Mouse (Mus musculus): ENCODE data around the gene Lrmda.

Gene Lrmda

GRCm38 (mm10) chr14:22255458-22255857, 235.9 kb downstream of the Lrmda start:
- DNase-seq (ENCODE audit: low spot score in 2 of 2): no peak

GRCm38 (mm10) chr14:22256274-22256673, 236.8 kb downstream of the Lrmda start:
- no peak for DNase-seq (ENCODE audit: low spot score in 2 of 2)

- no peak for DNase-seq (ENCODE audit: low spot score in 2 of 2)
Measured at GRCm38 (mm10) chr14:22259376-22260032, 240.0 kb downstream of the Lrmda start.

GRCm38 (mm10) chr14:22260033-22260419, 240.5 kb downstream of the Lrmda start:
- no peak for DNase-seq (ENCODE audit: low spot score in 2 of 2)

GRCm38 (mm10) chr14:22265229-22265905, 245.9 kb downstream of the Lrmda start:
- no peak for DNase-seq (ENCODE audit: low spot score in 2 of 2)

GRCm38 (mm10) chr14:22269812-22270211, 250.3 kb downstream of the Lrmda start:
- DNase-seq (ENCODE audit: low spot score in 2 of 2): no peak

GRCm38 (mm10) chr14:22278053-22278452, 258.5 kb downstream of the Lrmda start:
- no peak for DNase-seq (ENCODE audit: low spot score in 2 of 2)

- DNase-seq (ENCODE audit: low spot score in 2 of 2): no peak
Measured at GRCm38 (mm10) chr14:22279591-22279990, 260.1 kb downstream of the Lrmda start.

GRCm38 (mm10) chr14:22281630-22282029, 262.1 kb downstream of the Lrmda start:
- no peak for DNase-seq (ENCODE audit: low spot score in 2 of 2)

GRCm38 (mm10) chr14:22282847-22283246, 263.3 kb downstream of the Lrmda start:
- DNase-seq (ENCODE audit: low spot score in 2 of 2): no peak

- DNase-seq (ENCODE audit: low spot score in 2 of 2): no peak
Measured at GRCm38 (mm10) chr14:22283722-22284121, 264.2 kb downstream of the Lrmda start.

- no peak for DNase-seq (ENCODE audit: low spot score in 2 of 2)
Measured at GRCm38 (mm10) chr14:22284823-22285517, 265.5 kb downstream of the Lrmda start.

GRCm38 (mm10) chr14:22285826-22286225, 266.3 kb downstream of the Lrmda start:
- no peak for DNase-seq (ENCODE audit: low spot score in 2 of 2)

- DNase-seq (ENCODE audit: low spot score in 2 of 2): no peak
Measured at GRCm38 (mm10) chr14:22288179-22288578, 268.7 kb downstream of the Lrmda start.

- no peak for DNase-seq (ENCODE audit: low spot score in 2 of 2)
Measured at GRCm38 (mm10) chr14:22289380-22289922, 269.9 kb downstream of the Lrmda start.

- DNase-seq (ENCODE audit: low spot score in 2 of 2): no peak
Measured at GRCm38 (mm10) chr14:22294371-22294770, 274.9 kb downstream of the Lrmda start.

- DNase-seq (ENCODE audit: low spot score in 2 of 2): no peak
Measured at GRCm38 (mm10) chr14:22296655-22297239, 277.2 kb downstream of the Lrmda start.

- DNase-seq (ENCODE audit: low spot score in 2 of 2): no peak
Measured at GRCm38 (mm10) chr14:22306759-22307158, 287.2 kb downstream of the Lrmda start.

GRCm38 (mm10) chr14:22308059-22308458, 288.5 kb downstream of the Lrmda start:
- DNase-seq (ENCODE audit: low spot score in 2 of 2): no peak

- DNase-seq (ENCODE audit: low spot score in 2 of 2): no peak
Measured at GRCm38 (mm10) chr14:22323058-22323457, 303.5 kb downstream of the Lrmda start.

GRCm38 (mm10) chr14:22323530-22324292, 304.2 kb downstream of the Lrmda start:
- no peak for DNase-seq (ENCODE audit: low spot score in 2 of 2)
